Mouse (Mus musculus): ENCODE measurements at regions not wholly inside any gene's neighbourhood (a gene's known extent, or its start where the extent isn't known, plus 50 kb on each side); places are given as distances from the start of the nearest gene placed in this dataset.

GRCm38 (mm10) chr14:58322461-58322860 lies 252.1 kb downstream of the Fgf9 start:
- no peaks in the 10 kb centered on the region for H3K36me3 ChIP-seq (ENCODE audit: insufficient read depth, low read length)
- H3K4me3 ChIP-seq (ENCODE audit: low read length), result no peak overlapping the region
- no peak overlapping the region for H3K27ac ChIP-seq
- ATAC-seq, result 0 out of 2 replicates have a peak, but pooled peaks have one; percentile 29
- H3K9ac ChIP-seq (replicated peaks; ENCODE audit: low read length), result no peak overlapping the region
- 48% methylated on average over 4 of the region's 4 CpGs for WGBS
- H3K4me1 ChIP-seq (ENCODE audit: insufficient read depth, low read length), result no peaks in the 10 kb centered on the region
- H3K27me3 ChIP-seq (ENCODE audit: insufficient read depth, low read length), result no peaks in the 10 kb centered on the region
- no peak overlapping the region for H3K4me2 ChIP-seq (ENCODE audit: low read depth, low read length)
- no peak for DNase-seq (ENCODE audit: low spot score)
- TF ChIP-seq CTCF (IDR thresholded peaks at IDR 0.05; ENCODE audit: low read depth), result no peak
- no peaks in the 10 kb centered on the region for H3K9me3 ChIP-seq (ENCODE audit: low read length)

- Histone ChIP-seq H3K9me3 (ENCODE audit: low read length) (no peaks in the 10 kb centered on the region), H3K27me3 (ENCODE audit: insufficient read depth, low read length) (no peaks in the 10 kb centered on the region), H3K36me3 (ENCODE audit: insufficient read depth, low read length) (no peaks in the 10 kb centered on the region), H3K27ac (no peak overlapping the region), H3K4me1 (ENCODE audit: insufficient read depth, low read length) (no peaks in the 10 kb centered on the region), H3K4me2 (ENCODE audit: low read depth, low read length) (no peak overlapping the region), H3K9ac (replicated peaks; ENCODE audit: low read length) (no peak overlapping the region), H3K4me3 (ENCODE audit: low read length) (no peak overlapping the region)
- DNase-seq (ENCODE audit: low spot score) (no peak), ATAC-seq (no peak)
- no peak for TF ChIP-seq CTCF (IDR thresholded peaks at IDR 0.05; ENCODE audit: low read depth)
- WGBS, result 63% methylated on average over 10 of the region's 10 CpGs
These were observed 251.5 kb downstream of the Fgf9 start for GRCm38 (mm10) chr14:58321875-58322274.

- Histone ChIP-seq H3K9me3 (ENCODE audit: low read length) (no peaks in the 10 kb centered on the region), H3K9ac (replicated peaks; ENCODE audit: low read length) (no peak overlapping the region), H3K4me1 (ENCODE audit: insufficient read depth, low read length) (no peaks in the 10 kb centered on the region), H3K36me3 (ENCODE audit: insufficient read depth, low read length) (no peaks in the 10 kb centered on the region), H3K27me3 (ENCODE audit: insufficient read depth, low read length) (no peaks in the 10 kb centered on the region), H3K4me3 (ENCODE audit: low read length) (no peak overlapping the region), H3K4me2 (ENCODE audit: low read depth, low read length) (no peak overlapping the region), H3K27ac (no peak overlapping the region)
- DNase-seq (ENCODE audit: low spot score) (no peak), ATAC-seq (no peak)
- WGBS, result 85% methylated on average over 5 of the region's 5 CpGs
- TF ChIP-seq CTCF (IDR thresholded peaks at IDR 0.05; ENCODE audit: low read depth), result no peak
These were observed 250.9 kb downstream of the Fgf9 start for GRCm38 (mm10) chr14:58321234-58321633.

GRCm38 (mm10) chr14:58317640-58318039 lies 247.3 kb downstream of the Fgf9 start:
- H3K4me1 ChIP-seq (ENCODE audit: insufficient read depth, low read length), result no peaks in the 10 kb centered on the region
- H3K27me3 ChIP-seq (ENCODE audit: insufficient read depth, low read length), result no peaks in the 10 kb centered on the region
- H3K27ac ChIP-seq, result no peak overlapping the region
- no peak for DNase-seq (ENCODE audit: low spot score)
- no peak overlapping the region for H3K9ac ChIP-seq (replicated peaks; ENCODE audit: low read length)
- H3K4me2 ChIP-seq (ENCODE audit: low read depth, low read length), result no peak overlapping the region
- no peak for TF ChIP-seq CTCF (IDR thresholded peaks at IDR 0.05; ENCODE audit: low read depth)
- no peaks in the 10 kb centered on the region for H3K36me3 ChIP-seq (ENCODE audit: insufficient read depth, low read length)
- no peak overlapping the region for H3K4me3 ChIP-seq (ENCODE audit: low read length)
- no peak for ATAC-seq
- WGBS, result 82% methylated on average over 3 of the region's 3 CpGs
- H3K9me3 ChIP-seq (ENCODE audit: low read length), result no peaks in the 10 kb centered on the region

GRCm38 (mm10) chr14:58317231-58317630 lies 246.9 kb downstream of the Fgf9 start:
- no peaks in the 10 kb centered on the region for H3K36me3 ChIP-seq (ENCODE audit: insufficient read depth, low read length)
- H3K27me3 ChIP-seq (ENCODE audit: insufficient read depth, low read length), result no peaks in the 10 kb centered on the region
- 51% methylated on average over 4 of the region's 4 CpGs for WGBS
- H3K4me3 ChIP-seq (ENCODE audit: low read length), result no peak overlapping the region
- no peak overlapping the region for H3K9ac ChIP-seq (replicated peaks; ENCODE audit: low read length)
- ATAC-seq, result no peak
- H3K9me3 ChIP-seq (ENCODE audit: low read length), result no peaks in the 10 kb centered on the region
- H3K4me1 ChIP-seq (ENCODE audit: insufficient read depth, low read length), result no peaks in the 10 kb centered on the region
- no peak for DNase-seq (ENCODE audit: low spot score)
- H3K4me2 ChIP-seq (ENCODE audit: low read depth, low read length), result no peak overlapping the region
- no peak overlapping the region for H3K27ac ChIP-seq
- no peak for TF ChIP-seq CTCF (IDR thresholded peaks at IDR 0.05; ENCODE audit: low read depth)

GRCm38 (mm10) chr14:58307695-58308094 lies 237.3 kb downstream of the Fgf9 start:
- DNase-seq (ENCODE audit: low spot score), result no peak
- Histone ChIP-seq H3K9me3 (ENCODE audit: low read length) (0 out of 2 replicates have a peak, but pooled peaks cover 5% of the 10 kb centered on the region), H3K36me3 (ENCODE audit: insufficient read depth, low read length) (no peaks in the 10 kb centered on the region), H3K27me3 (ENCODE audit: insufficient read depth, low read length) (no peaks in the 10 kb centered on the region), H3K4me2 (ENCODE audit: low read depth, low read length) (no peak overlapping the region), H3K27ac (no peak overlapping the region), H3K4me3 (ENCODE audit: low read length) (no peak overlapping the region), H3K4me1 (ENCODE audit: insufficient read depth, low read length) (no peaks in the 10 kb centered on the region), H3K9ac (replicated peaks; ENCODE audit: low read length) (no peak overlapping the region)
- no peak for ATAC-seq
- 84% methylated on average over 6 of the region's 6 CpGs for WGBS
- no peak for TF ChIP-seq CTCF (IDR thresholded peaks at IDR 0.05; ENCODE audit: low read depth)

GRCm38 (mm10) chr14:58306832-58307521 lies 236.6 kb downstream of the Fgf9 start:
- DNase-seq (ENCODE audit: low spot score) (peak; percentile 2), ATAC-seq (no peak)
- Histone ChIP-seq H3K9me3 (ENCODE audit: low read length) (0 out of 2 replicates have a peak, but pooled peaks cover 5% of the 10 kb centered on the region), H3K27me3 (ENCODE audit: insufficient read depth, low read length) (no peaks in the 10 kb centered on the region), H3K27ac (no peak overlapping the region), H3K4me1 (ENCODE audit: insufficient read depth, low read length) (no peaks in the 10 kb centered on the region), H3K9ac (replicated peaks; ENCODE audit: low read length) (no peak overlapping the region), H3K4me3 (ENCODE audit: low read length) (no peak overlapping the region), H3K4me2 (ENCODE audit: low read depth, low read length) (no peak overlapping the region), H3K36me3 (ENCODE audit: insufficient read depth, low read length) (no peaks in the 10 kb centered on the region)
- 72% methylated on average over 11 of the region's 11 CpGs for WGBS
- no peak for TF ChIP-seq CTCF (IDR thresholded peaks at IDR 0.05; ENCODE audit: low read depth)

Data from hindbrain, postnatal 0 days (tissue).